Mouse (Mus musculus) layer of hippocampus, adult 18-20 months (tissue): ENCODE measurements around the gene Lrrc8a. TPM values are rescaled to one million over a fixed set of nuclear protein-coding genes. Genes with fewer than 3 reads are reported as not detected.

Experiments
- DNase-seq, 2 experiments: peaks; one replicate each; pipeline ENCODE4 v3.0.0; 2022; ENCODE audit warnings: low spot score in 2 of 2
- total RNA-seq, 2 experiments: library from RNA; stranded (reverse); gene quantifications; 2 replicates each; pipeline ENCODE4 v1.2.3; 2021

Lrrc8a gene
- total RNA-seq, 2 experiments from 2014 or later, result 61.5 to 62.8 TPM

DNA sequence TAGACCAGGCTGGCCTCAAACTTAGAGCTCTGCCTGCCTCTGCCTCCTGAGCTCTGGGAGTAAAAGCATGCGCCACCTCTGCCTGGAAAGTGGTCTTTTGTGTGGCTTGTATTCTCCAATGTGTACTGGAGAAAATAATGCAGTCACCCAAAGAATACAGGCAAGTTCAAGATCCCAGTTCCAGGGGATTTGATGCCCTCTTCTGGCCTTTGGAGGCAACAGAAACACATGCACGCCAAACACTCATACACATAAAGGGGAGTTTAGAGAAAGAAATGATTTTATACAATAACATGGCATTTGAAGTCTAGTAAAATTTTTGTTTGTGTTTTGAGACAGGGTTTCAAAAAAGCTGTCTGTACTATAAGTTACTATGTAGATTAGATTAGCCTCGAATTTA lies 62.0 kb downstream of the Lrrc8a start:
- no peak for DNase-seq

DNA sequence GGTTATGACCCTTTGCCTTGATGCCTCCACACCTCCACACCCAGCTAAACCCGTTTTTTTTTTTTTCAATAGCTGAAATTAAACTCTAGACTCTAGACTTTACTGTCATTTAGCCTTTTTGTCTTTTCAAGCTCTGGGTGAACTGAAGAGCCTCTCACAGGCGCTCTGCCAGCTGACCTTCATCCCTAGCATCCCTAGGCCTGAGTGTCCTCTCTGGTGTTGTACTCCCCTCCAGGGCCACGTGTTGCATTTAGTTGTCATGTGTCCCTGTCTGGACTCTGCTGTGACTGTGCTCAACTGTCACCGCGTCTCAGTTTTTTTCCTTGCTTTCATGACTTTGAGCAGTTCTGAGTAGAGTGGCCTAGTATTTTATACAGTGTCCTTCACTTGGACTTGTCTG lies 62.5 kb downstream of the Lrrc8a start:
- DNase-seq, result no peak

DNA sequence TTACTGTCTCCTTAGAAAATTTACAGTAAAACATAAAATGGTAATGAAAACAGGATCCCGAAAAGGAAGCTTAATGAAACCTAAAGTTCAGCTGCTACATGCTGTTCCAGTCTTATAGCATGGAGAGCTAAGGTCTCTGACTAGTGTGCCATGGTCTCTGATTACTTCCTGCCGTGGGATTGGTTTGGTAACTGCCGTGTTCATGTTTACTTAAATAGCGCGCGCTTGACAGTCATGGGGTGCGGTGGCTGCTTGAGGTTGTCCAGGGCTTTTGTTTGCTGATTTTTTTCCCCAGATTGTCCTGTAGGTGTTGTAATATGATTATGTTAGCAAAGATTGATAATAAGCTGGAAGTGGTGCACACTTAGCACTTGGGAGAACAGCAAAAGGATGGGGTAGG lies 68.6 kb downstream of the Lrrc8a start:
- DNase-seq, result no peak

DNA sequence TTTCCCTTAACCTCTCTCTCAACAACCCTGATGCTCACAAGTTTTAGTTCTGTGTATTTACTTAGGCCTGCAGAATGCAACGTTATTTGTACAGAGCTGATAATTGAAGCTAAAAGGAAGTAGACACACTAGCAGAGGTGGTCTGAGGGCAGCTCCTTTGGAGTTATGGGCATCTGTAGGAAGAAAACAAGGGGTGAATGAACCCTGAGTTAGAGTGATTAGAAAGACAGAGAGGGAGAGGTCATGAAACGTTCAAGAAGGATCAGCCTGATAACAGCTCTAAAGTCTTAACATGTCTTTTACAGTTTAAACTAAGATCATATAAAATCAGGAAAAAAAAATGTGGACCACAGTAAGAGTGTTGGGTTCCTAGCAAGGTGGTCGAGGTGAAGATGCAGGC lies 71.8 kb downstream of the Lrrc8a start:
- no peak for DNase-seq

DNA sequence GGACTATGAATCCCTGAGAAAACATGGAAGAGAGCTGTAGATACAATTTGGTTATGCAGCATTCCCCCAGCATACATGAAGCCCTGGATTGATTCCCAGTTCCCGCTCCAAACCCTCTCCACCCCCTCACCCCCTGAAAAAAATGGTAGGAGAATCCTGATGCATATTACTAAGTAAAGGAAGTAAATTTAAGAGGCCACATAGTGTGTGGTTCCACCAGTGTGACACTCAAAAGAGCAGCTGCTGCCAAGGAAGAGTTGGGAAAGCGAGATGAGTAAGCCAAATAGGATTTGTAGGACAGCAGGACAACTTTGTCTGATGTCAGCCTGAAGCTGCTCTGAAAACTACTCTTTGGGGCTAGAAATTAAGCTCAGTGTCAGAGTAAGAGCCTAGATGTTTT lies 74.0 kb downstream of the Lrrc8a start:
- no peak for DNase-seq

Other genes starting within 250 kb of the Lrrc8a start
- gene Wdr34, start 188.8 kb upstream of the Lrrc8a start, total RNA-seq, result 10 to 100 TPM; 38.3 to 39.4 TPM
- 100 to 1,000 TPM; 192 to 199 TPM for gene Set, start 180.3 kb upstream of the Lrrc8a start, total RNA-seq
- gene Pkn3, start 160.0 kb upstream of the Lrrc8a start, total RNA-seq, result 1 to 10 TPM; 2.1 to 3.8 TPM
- gene Zdhhc12, start 144.1 kb upstream of the Lrrc8a start, total RNA-seq, result 10 to 100 TPM in 1 of 2 experiments, 1 to 10 TPM in 1; 7.9 to 10.5 TPM
- gene Zer1, start 113.1 kb upstream of the Lrrc8a start, total RNA-seq, result 100 to 1,000 TPM; 187 to 193 TPM
- 10 to 100 TPM; 51.1 to 54.7 TPM for gene Tbc1d13, start 104.0 kb upstream of the Lrrc8a start, total RNA-seq
- 10 to 100 TPM; 20.7 to 24.9 TPM for gene Endog, start 66.2 kb upstream of the Lrrc8a start, total RNA-seq
- 10 to 100 TPM; 34.2 to 34.6 TPM for gene Spout1, start 59.3 kb upstream of the Lrrc8a start, total RNA-seq
- gene Kyat1, start 31.9 kb upstream of the Lrrc8a start, total RNA-seq, result 10 to 100 TPM; 15.2 to 16.1 TPM
- 1 to 10 TPM; 8.4 to 9.5 TPM for gene Gm28035, start 2.9 kb downstream of the Lrrc8a start, total RNA-seq
- gene Phyhd1, start 28.5 kb downstream of the Lrrc8a start, total RNA-seq, result 10 to 100 TPM; 17.7 to 20.1 TPM
- not detected for gene Gm28038, start 43.3 kb downstream of the Lrrc8a start, total RNA-seq
- 10 to 100 TPM; 19.8 to 22.3 TPM for gene Dolk, start 48.6 kb downstream of the Lrrc8a start, total RNA-seq
- 10 to 100 TPM; 19.5 to 21.9 TPM for gene Nup188, start 48.7 kb downstream of the Lrrc8a start, total RNA-seq
- 100 to 1,000 TPM; 274 to 286 TPM for gene Sh3glb2, start 121.6 kb downstream of the Lrrc8a start, total RNA-seq
- gene Miga2, start 126.5 kb downstream of the Lrrc8a start, total RNA-seq, result 100 to 1,000 TPM; 105 to 111 TPM
- gene Dolpp1, start 154.5 kb downstream of the Lrrc8a start, total RNA-seq, result 10 to 100 TPM; 21.9 to 26.3 TPM
- gene Crat, start 178.1 kb downstream of the Lrrc8a start, total RNA-seq, result 10 to 100 TPM; 45.9 to 55.6 TPM
- 100 to 1,000 TPM; 170 to 176 TPM for gene Ptpa, start 178.3 kb downstream of the Lrrc8a start, total RNA-seq
- 10 to 100 TPM; 15.2 to 18.0 TPM for gene Ier5l, start 236.5 kb downstream of the Lrrc8a start, total RNA-seq